Mouse (Mus musculus) bone marrow macrophage, adult 2 months (primary cell): ENCODE results near the gene Plxna3. TPM values are rescaled to one million over a fixed set of nuclear protein-coding genes. Genes with fewer than 3 reads are reported as not detected.

Experiments
- H3K27ac ChIP-seq: 2 replicates; pipeline ENCODE4 v1.5.1; 2012; ENCODE audit warnings: low read depth, low read length; ENCODE audit not compliant: insufficient read depth
- H3K4me1 ChIP-seq: 2 replicates; pipeline ENCODE4 v1.6.1; 2012; ENCODE audit warnings: low read length; ENCODE audit not compliant: control insufficient read depth, insufficient read depth
- H3K4me3 ChIP-seq: 2 replicates; pipeline ENCODE4 v1.5.1; 2012; ENCODE audit warnings: mild to moderate bottlenecking, low read length, moderate library complexity; ENCODE audit not compliant: insufficient read depth
- CTCF ChIP-seq: IDR thresholded peaks from 2 replicates; pipeline ENCODE4 v1.5.1; 2012; ENCODE audit warnings: low read depth, mild to moderate bottlenecking, low read length, moderate library complexity
- POLR2A ChIP-seq: IDR thresholded peaks from 2 replicates; pipeline ENCODE4 v1.6.1; 2012; ENCODE audit warnings: mild to moderate bottlenecking, low read depth, low read length, borderline replicate concordance
- polyA plus RNA-seq: library from polyadenylated mRNA; stranded (reverse); fragments of >200 nt; gene quantifications from 2 replicates; pipeline ENCODE4 v1.2.4, GENCODE M21; 2012; ENCODE audit not compliant: missing spikeins, insufficient read depth, insufficient read length

Gene Plxna3
- polyA plus RNA-seq, 1 experiment, result 2.5 TPM

GRCm38 (mm10) chrX:74367512-74367911 lies 38.6 kb downstream of the Plxna3 start:
- no peak for TF ChIP-seq CTCF
- no peak for TF ChIP-seq POLR2A
- no peak overlapping the region for H3K27ac ChIP-seq

GRCm38 (mm10) chrX:74368209-74368909 lies 39.5 kb downstream of the Plxna3 start:
- Histone ChIP-seq H3K27ac (peak overlapping the region; percentile 36; the same call in 1 of the 2 replicates), H3K4me1 (peaks cover 21% of the 10 kb centered on the region), H3K4me3 (peak overlapping the region; percentile 89)
- TF ChIP-seq POLR2A (no peak), CTCF (no peak)

More at GRCm38 (mm10) chrX:74367512-74367911, 38.6 kb downstream of the Plxna3 start:
- Histone ChIP-seq H3K4me3 (peak overlapping the region; percentile 89), H3K4me1 (peaks cover 21% of the 10 kb centered on the region)

- peak within 1 kb of the TSS; percentile 34 for H3K27ac ChIP-seq
- peaks cover 13% of the 10 kb centered on the region for H3K4me1 ChIP-seq
- TF ChIP-seq POLR2A (peak; percentile 47; the same call in 1 of the 2 replicates), CTCF (no peak)
- peak within 1 kb of the TSS; percentile 78 for H3K4me3 ChIP-seq
Measured at GRCm38 (mm10) chrX:74372888-74373549, 44.2 kb downstream of the Plxna3 start, which contains the start of the genes Ubl4a and Slc10a3. Gene Ubl4a, minus strand, starts transcription at chrX:74373218. Gene Slc10a3, minus strand, starts transcription at chrX:74373349.

GRCm38 (mm10) chrX:74384451-74384850 lies 55.6 kb downstream of the Plxna3 start:
- H3K4me1 ChIP-seq, result no peaks in the 10 kb centered on the region
- no peak overlapping the region for H3K27ac ChIP-seq
- TF ChIP-seq CTCF (no peak), POLR2A (no peak)
- no peak overlapping the region for H3K4me3 ChIP-seq

GRCm38 (mm10) chrX:74388153-74388552 lies 59.3 kb downstream of the Plxna3 start:
- no peak overlapping the region for H3K4me3 ChIP-seq
- H3K27ac ChIP-seq, result no peak overlapping the region
- TF ChIP-seq CTCF, result no peak
- TF ChIP-seq POLR2A, result no peak
- peaks cover 3% of the 10 kb centered on the region; the same call in 1 of the 2 replicates for H3K4me1 ChIP-seq

- TF ChIP-seq CTCF, result no peak
- no peak for TF ChIP-seq POLR2A
- H3K4me3 ChIP-seq, result peak within 1 kb of the TSS; percentile 67
- H3K27ac ChIP-seq, result peak within 1 kb of the TSS; percentile 74
- H3K4me1 ChIP-seq, result peaks cover 6% of the 10 kb centered on the region
Measured at GRCm38 (mm10) chrX:74392535-74393443, 63.9 kb downstream of the Plxna3 start, which contains the start of the genes Fam3a and Ikbkg. Gene Fam3a, minus strand, starts transcription at chrX:74393272. Gene Ikbkg, plus strand, starts transcription at chrX:74393290.

Other genes starting within 250 kb of the Plxna3 start
- not detected in 2 replicates for gene Opn1mw, start 201.6 kb upstream of the Plxna3 start, polyA plus RNA-seq
- gene Mecp2, start 193.7 kb upstream of the Plxna3 start, polyA plus RNA-seq, result 26.2 and 27.3 TPM in 2 replicates
- gene Tex28, start 161.2 kb upstream of the Plxna3 start, polyA plus RNA-seq, result not detected in 2 replicates
- not detected in 2 replicates for gene Tktl1, start 151.8 kb upstream of the Plxna3 start, polyA plus RNA-seq
- gene Flna, start 79.2 kb upstream of the Plxna3 start, polyA plus RNA-seq, result 326 and 442 TPM in 2 replicates
- gene Emd, start 74.4 kb upstream of the Plxna3 start, polyA plus RNA-seq, result 61.4 and 66.9 TPM in 2 replicates
- 136 and 172 TPM in 2 replicates for gene Rpl10, start 58.3 kb upstream of the Plxna3 start, polyA plus RNA-seq
- 74.6 and 79.4 TPM in 2 replicates for gene Taz, start 47.2 kb upstream of the Plxna3 start, polyA plus RNA-seq
- 274 and 292 TPM in 2 replicates for gene Dnase1l1, start 46.7 kb upstream of the Plxna3 start, polyA plus RNA-seq
- 529 and 540 TPM in 2 replicates for gene Atp6ap1, start 32.0 kb upstream of the Plxna3 start, polyA plus RNA-seq
- gene Gdi1, start 24.1 kb upstream of the Plxna3 start, polyA plus RNA-seq, result 160 and 185 TPM in 2 replicates
- 76.2 and 87.8 TPM in 2 replicates for gene Fam50a, start 16.0 kb upstream of the Plxna3 start, polyA plus RNA-seq
- gene Lage3, start 24.6 kb downstream of the Plxna3 start, polyA plus RNA-seq, result 45.1 and 50.3 TPM in 2 replicates
- 20.5 and 23.7 TPM in 2 replicates for gene Ubl4a, start 44.2 kb downstream of the Plxna3 start, polyA plus RNA-seq
- 13.5 and 15.2 TPM in 2 replicates for gene Slc10a3, start 44.3 kb downstream of the Plxna3 start, polyA plus RNA-seq
- gene Fam3a, start 64.2 kb downstream of the Plxna3 start, polyA plus RNA-seq, result 22.2 and 26.8 TPM in 2 replicates
- 28.4 and 34.5 TPM in 2 replicates for gene Ikbkg, start 64.2 kb downstream of the Plxna3 start, polyA plus RNA-seq
- gene G6pdx, start 100.1 kb downstream of the Plxna3 start, polyA plus RNA-seq, result 156 and 180 TPM in 2 replicates
- gene Gm6880, start 152.3 kb downstream of the Plxna3 start, polyA plus RNA-seq, result not detected in 2 replicates
- not detected in 2 replicates for gene Olfr1326-ps1, start 245.8 kb downstream of the Plxna3 start, polyA plus RNA-seq